Mouse (Mus musculus): ENCODE measurements around the gene Shank2. TPM values are rescaled to one million over a fixed set of nuclear protein-coding genes. Genes with fewer than 3 reads are reported as not detected.
A peak's percentile ranks its signal among the peaks of the same experiment; 100 is the strongest.

The Shank2 gene
- total RNA-seq, 2 experiments from 2014 or later = 0.08 to 0.14 TPM

DNA sequence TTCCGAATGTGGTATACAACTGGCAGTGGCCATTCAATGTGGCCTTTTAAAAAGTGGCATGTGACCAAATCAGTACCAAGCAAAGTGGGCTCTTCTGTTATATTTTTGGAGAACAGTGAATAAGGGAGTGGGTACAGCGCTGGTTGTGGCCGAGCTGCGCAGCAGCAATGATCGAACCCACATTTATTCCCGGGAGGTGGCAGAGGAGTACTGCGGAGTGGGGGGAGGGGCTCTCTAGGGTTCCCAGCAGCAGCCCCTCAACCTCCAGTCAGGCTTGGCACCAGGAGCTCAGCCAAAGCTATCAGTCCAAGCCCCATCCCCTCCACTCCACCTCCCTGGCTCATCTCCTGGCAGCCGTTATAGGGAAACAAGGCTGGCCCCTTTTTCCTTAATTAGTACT, 37.0 kb downstream of the Shank2 start:
- DNase-seq = no peak
- Histone ChIP-seq H3K4me3 (no peak overlapping the region), H3K27ac (no peak overlapping the region)
- TF ChIP-seq CTCF (IDR thresholded peaks at IDR 0.05) = no peak
- intact Hi-C loops (cut with DNase I) = no loop called here

DNA sequence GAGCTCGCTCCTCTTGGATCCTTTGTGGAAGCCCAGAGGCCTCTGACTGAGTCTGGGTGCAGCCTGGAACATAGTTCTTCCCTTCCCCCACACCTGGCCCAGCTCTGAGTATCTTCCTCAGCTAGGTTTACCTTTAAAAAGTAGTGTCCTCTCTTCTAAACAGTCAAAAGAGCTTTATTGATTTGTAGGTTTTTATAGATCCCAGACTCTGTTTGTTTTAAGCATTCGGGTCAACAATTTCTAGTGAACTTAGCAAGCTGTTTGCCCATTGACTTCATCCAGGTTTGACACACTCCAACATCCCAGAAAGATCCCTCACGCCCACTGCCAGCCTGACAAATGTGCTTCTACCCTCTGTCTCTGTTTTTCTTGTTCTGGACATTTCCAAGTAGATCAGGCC, 38.6 kb downstream of the Shank2 start:
- Histone ChIP-seq H3K4me3 (no peak overlapping the region), H3K27ac (no peak overlapping the region)
- intact Hi-C loops (cut with DNase I) = no loop called here
- TF ChIP-seq CTCF (IDR thresholded peaks at IDR 0.05) = no peak
- DNase-seq = no peak

DNA sequence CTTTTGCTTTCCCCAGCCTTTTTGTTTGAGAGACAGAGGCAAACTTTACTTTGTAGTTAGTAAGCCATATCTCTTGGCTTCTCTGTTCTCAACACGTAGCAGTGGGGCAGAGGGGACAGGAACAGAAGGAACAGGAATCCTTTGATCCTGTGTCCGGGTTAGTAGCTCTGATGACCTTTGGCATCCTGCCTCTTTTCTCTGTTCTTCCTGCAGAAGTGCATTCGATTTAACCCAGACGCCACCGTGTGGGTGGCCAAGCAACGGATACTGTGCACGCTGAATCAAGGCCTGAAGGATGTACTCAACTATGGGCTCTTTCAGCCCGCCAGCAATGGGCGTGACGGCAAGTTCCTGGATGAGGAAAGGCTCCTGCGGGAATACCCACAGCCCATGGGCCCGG, 50.3 kb downstream of the Shank2 start:
- no peak for TF ChIP-seq CTCF (IDR thresholded peaks at IDR 0.05)
- no peak overlapping the region for H3K27ac ChIP-seq
- intact Hi-C loops (cut with DNase I) = no loop called here
- H3K4me3 ChIP-seq = no peak overlapping the region
- DNase-seq = no peak

GRCm38 (mm10) chr7:144055188-144055587, 53.5 kb downstream of the Shank2 start:
- H3K4me3 ChIP-seq = no peak overlapping the region
- no peak overlapping the region for H3K27ac ChIP-seq
- no peak for TF ChIP-seq CTCF (IDR thresholded peaks at IDR 0.05)
- intact Hi-C loops (cut with DNase I) = no loop called here
- DNase-seq = no peak

DNA sequence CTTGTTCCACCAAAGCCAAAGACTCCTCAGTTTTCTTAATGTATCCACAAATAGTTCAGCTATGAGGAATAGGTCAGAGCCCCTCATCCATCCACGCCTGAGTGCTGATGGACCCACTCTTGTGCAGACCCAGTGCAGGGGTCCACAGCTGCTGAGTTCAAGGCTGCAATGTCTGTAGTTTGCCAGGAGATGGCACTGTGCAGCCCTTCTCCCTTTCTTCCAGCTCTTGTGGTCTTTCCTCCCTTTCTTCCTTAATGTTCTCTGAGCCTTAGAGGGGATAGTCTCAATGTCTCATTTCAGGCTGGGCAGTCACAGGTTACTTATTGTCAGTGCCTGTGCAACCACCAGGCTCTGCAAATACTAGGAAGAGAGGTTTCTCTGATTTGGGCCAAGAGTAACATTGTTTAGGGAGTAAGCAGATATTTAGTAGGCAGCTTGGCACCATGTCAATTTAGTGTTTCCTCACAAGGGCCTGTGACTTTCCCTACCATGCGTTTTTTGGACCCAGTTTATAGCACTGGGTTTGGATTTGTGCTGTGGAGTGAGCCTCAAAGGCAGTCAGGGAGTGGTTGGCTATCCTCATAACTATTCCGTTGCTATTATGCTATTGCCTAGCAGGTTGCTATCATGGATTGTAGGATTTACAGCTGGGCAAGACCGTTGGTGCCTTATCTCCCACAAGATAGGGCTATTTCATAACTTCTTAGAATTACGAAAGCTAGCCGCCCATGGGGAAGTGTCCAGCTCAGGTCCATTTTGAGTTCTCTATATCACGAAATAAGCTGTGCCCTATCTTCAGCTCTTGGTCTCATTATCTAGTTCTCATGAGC, 54.2 kb downstream of the Shank2 start:
- Histone ChIP-seq H3K4me3 (no peak overlapping the region), H3K27ac (no peak overlapping the region)
- intact Hi-C loops (cut with DNase I) = no loop called here
- DNase-seq = no peak
- TF ChIP-seq CTCF (IDR thresholded peaks at IDR 0.05) = peak; percentile 67

GRCm38 (mm10) chr7:144070162-144070949, 68.6 kb downstream of the Shank2 start:
- Histone ChIP-seq H3K4me3 (no peak overlapping the region), H3K27ac (no peak overlapping the region)
- TF ChIP-seq CTCF (IDR thresholded peaks at IDR 0.05) = no peak
- intact Hi-C loops (cut with DNase I) = loop anchor here (5.0 to 10.0 kb wide), 2 partner anchors 137 to 354 kb away; no protein-coding TSS in a partner anchor
- no peak for DNase-seq

DNA sequence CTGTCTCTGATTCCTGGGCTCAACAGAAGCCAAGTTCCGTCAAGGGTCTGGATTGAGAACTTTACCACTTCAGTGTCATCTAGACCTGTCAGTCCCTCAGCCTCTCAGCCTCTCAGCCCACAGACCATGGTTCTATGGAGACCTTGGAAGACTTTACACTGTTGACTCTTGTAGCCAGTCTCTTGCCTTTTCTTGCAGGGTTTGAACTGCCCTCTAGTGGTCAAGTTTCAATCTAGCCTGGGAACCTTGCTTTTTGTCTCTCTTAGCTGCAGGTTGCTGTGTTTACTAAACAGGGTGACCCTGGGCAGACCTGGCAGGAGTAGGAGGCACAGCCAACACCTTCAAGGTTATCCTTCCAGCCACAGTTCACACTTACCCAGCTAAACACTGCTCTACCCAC, 70.5 kb downstream of the Shank2 start:
- DNase-seq = no peak
- peak; percentile 44 for TF ChIP-seq CTCF (IDR thresholded peaks at IDR 0.05)
- intact Hi-C loops (cut with DNase I) = loop anchor here (5.0 to 10.0 kb wide), 2 partner anchors 135 to 353 kb away; no protein-coding TSS in a partner anchor
- Histone ChIP-seq H3K27ac (no peak overlapping the region), H3K4me3 (no peak overlapping the region)

DNA sequence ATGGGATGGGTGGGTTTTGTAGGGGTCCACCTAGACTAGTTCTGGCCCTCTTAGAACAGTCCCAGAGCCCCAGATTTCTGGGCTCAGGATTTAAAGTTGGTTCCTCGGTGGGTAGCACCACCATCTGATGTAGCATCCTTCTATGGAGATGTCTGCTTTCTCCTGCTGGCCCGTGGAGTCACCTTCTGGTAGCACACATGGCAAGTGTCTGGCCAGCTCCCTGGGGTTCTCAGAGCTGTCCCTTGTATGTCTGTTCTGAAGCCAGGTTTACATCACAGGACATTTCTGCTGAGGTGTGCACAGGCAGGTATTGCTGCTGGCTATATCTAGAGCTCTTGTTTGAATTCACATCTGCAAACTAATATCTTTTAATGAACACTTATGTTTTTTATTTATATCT, 71.1 kb downstream of the Shank2 start:
- TF ChIP-seq CTCF (IDR thresholded peaks at IDR 0.05) = no peak
- intact Hi-C loops (cut with DNase I) = loop anchor here (5.0 to 10.0 kb wide), 2 partner anchors 134 to 352 kb away; no protein-coding TSS in a partner anchor
- H3K4me3 ChIP-seq = no peak overlapping the region
- no peak overlapping the region for H3K27ac ChIP-seq
- DNase-seq = no peak

DNA sequence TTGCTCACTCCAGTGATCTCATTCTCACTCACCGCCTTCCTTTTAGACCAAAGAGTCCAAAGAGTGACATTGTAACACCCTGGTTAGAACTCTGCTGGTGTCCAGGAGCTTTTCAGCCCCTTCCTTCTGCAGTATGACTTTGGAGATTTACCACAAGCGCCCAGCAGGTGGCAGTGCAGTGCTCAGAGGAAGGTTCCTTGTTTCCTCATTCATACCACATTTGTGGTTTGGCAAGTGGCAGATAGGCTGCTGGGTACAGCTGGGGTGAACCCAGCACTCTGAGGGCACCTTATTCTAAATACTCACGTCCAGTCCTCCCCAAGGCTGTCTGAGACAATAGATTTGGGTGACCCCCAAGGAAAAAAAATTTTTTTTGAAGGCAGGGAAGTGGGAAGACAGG, 73.0 kb downstream of the Shank2 start:
- Histone ChIP-seq H3K27ac (no peak overlapping the region), H3K4me3 (no peak overlapping the region)
- intact Hi-C loops (cut with DNase I) = loop anchor here (5.0 to 10.0 kb wide), 2 partner anchors 133 to 350 kb away; no protein-coding TSS in a partner anchor
- DNase-seq = peak; percentile 49
- peak; percentile 73 for TF ChIP-seq CTCF (IDR thresholded peaks at IDR 0.05)

- TF ChIP-seq CTCF (IDR thresholded peaks at IDR 0.05) = peak; percentile 60
- Histone ChIP-seq H3K27ac (no peak overlapping the region), H3K4me3 (no peak overlapping the region)
- intact Hi-C loops (cut with DNase I) = loop anchor here (10.0 kb wide), 1 partner anchor 346 kb away; no protein-coding TSS in a partner anchor
- no peak for DNase-seq
Measured at GRCm38 (mm10) chr7:144078661-144079060, 76.9 kb downstream of the Shank2 start.

DNA sequence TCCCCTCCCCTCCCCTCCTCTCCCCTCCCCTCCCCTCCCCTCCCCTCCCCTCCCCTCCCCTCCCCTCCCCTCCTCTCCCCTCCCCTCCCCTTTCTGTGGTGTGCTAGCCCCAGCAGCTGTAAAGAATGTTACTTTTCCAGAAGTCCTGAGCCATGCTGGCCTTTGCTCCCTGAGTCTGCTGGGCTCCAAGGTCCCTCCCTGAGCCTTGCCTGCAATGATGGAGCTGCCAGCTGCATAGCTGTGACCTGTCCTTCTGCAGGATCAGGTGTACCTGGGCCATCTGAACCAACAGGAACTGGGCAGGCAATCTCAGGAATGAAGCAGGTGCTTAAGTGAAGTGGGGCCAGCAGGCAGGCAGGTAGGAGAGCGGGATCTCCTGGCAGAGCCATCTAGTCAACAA, 78.1 kb downstream of the Shank2 start:
- intact Hi-C loops (cut with DNase I) = loop anchor here (10.0 kb wide), 1 partner anchor 345 kb away; no protein-coding TSS in a partner anchor
- no peak for DNase-seq
- Histone ChIP-seq H3K27ac (no peak overlapping the region), H3K4me3 (no peak overlapping the region)
- TF ChIP-seq CTCF (IDR thresholded peaks at IDR 0.05) = no peak

GRCm38 (mm10) chr7:144081448-144081847, 79.7 kb downstream of the Shank2 start:
- no peak for DNase-seq
- 0 out of 2 replicates have a peak, but pooled peaks have one; percentile 4 for TF ChIP-seq CTCF (IDR thresholded peaks at IDR 0.05)
- intact Hi-C loops (cut with DNase I) = no loop called here
- no peak overlapping the region for H3K4me3 ChIP-seq
- H3K27ac ChIP-seq = no peak overlapping the region

GRCm38 (mm10) chr7:144081963-144082362, 80.2 kb downstream of the Shank2 start:
- intact Hi-C loops (cut with DNase I) = no loop called here
- H3K4me3 ChIP-seq = no peak overlapping the region
- no peak overlapping the region for H3K27ac ChIP-seq
- TF ChIP-seq CTCF (IDR thresholded peaks at IDR 0.05) = no peak
- peak; percentile 17 for DNase-seq
